Mouse (Mus musculus) hindbrain, embryonic 11.5 days (tissue): ENCODE data around the gene Pcbp1. TPM values are rescaled to one million over a fixed set of nuclear protein-coding genes. Genes with fewer than 3 reads are reported as not detected.
A peak's percentile ranks its signal among the peaks of the same experiment; 100 is the strongest.

Experiments used
- ATAC-seq: fragments of 200-750 bp; cut with Nextera tagmentation; 2 replicates; pipeline ENCODE4 v1.8.0; 2017; ENCODE audit warnings: mild to moderate bottlenecking, moderate TSS enrichment, moderate library complexity; ENCODE audit not compliant: low FRiP score
- DNase-seq: peaks from one replicate; pipeline ENCODE4 v3.0.0-alpha.2; 2015; ENCODE audit warnings: low spot score
- H3K27ac ChIP-seq: fragments of 300-500 bp; sonication (generic); 2 replicates; pipeline ENCODE4 v1.5.1; 2014; ENCODE audit warnings: mild to moderate bottlenecking, low read depth, low read length
- H3K27me3 ChIP-seq: fragments of 300-500 bp; sonication (generic); 2 replicates; pipeline ENCODE4 v1.6.1; 2014; ENCODE audit warnings: mild to moderate bottlenecking, low read length, moderate library complexity, mixed read lengths; ENCODE audit not compliant: control insufficient read depth, insufficient read depth
- H3K36me3 ChIP-seq: fragments of 300-500 bp; sonication (generic); 2 replicates; pipeline ENCODE4 v1.6.1; 2014; ENCODE audit warnings: mild to moderate bottlenecking, low read length, moderate library complexity, mixed read lengths; ENCODE audit not compliant: control insufficient read depth, insufficient read depth
- H3K4me1 ChIP-seq: fragments of 300-500 bp; sonication (generic); replicated peaks from 2 replicates; pipeline ENCODE4 v1.6.1; 2014; ENCODE audit warnings: low read length, mixed read lengths; ENCODE audit not compliant: control insufficient read depth, insufficient read depth
- H3K4me2 ChIP-seq: fragments of 300-500 bp; sonication (generic); replicated peaks from 2 replicates; pipeline ENCODE4 v1.6.1; 2014; ENCODE audit warnings: mild to moderate bottlenecking, low read depth, low read length
- H3K4me3 ChIP-seq: fragments of 300-500 bp; sonication (generic); 2 replicates; pipeline ENCODE4 v1.5.1; 2014; ENCODE audit warnings: low read depth, low read length
- H3K9ac ChIP-seq: fragments of 300-500 bp; sonication (generic); 2 replicates; pipeline ENCODE4 v1.6.1; 2014; ENCODE audit warnings: low read depth, low read length
- H3K9me3 ChIP-seq: fragments of 300-500 bp; sonication (generic); 2 replicates; pipeline ENCODE4 v1.6.1; 2016; ENCODE audit warnings: low read length; ENCODE audit not compliant: control insufficient read depth
- WGBS: fragments of 180-500 bp; shearing (Covaris S2); extraction: QIAGEN DNeasy Blood & Tissue Kit; methylation state at CpG from one replicate; pipeline ENCODE4 v1.1.7; 2014; 5-methylcytosine and 5-hydroxymethylcytosine counted together
- polyA plus RNA-seq: library from polyadenylated mRNA; unstranded; fragments of >200 nt; fragmentation: Nextera tagmentation; extraction: Ambion mirVana; gene quantifications from 2 replicates; pipeline ENCODE4 v1.2.1, GENCODE M21; 2014

Gene Pcbp1
- polyA plus RNA-seq, 1 experiment from 2014 or later: 382 TPM

- H3K27me3 ChIP-seq: no peaks in the 10 kb centered on the region
- peak overlapping the region; percentile 100 for H3K27ac ChIP-seq
- peak; percentile 75 for ATAC-seq
- H3K9me3 ChIP-seq: no peaks in the 10 kb centered on the region
- H3K36me3 ChIP-seq: no peaks in the 10 kb centered on the region
- peaks cover 4% of the 10 kb centered on the region; the same call in 1 of the 2 replicates for H3K4me1 ChIP-seq
- peak overlapping the region; percentile 91 for H3K4me3 ChIP-seq
- H3K9ac ChIP-seq: peak overlapping the region; percentile 97
- 5% methylated on average over 49 of the region's 49 CpGs for WGBS
- H3K4me2 ChIP-seq: peak overlapping the region; percentile 74
- peak; percentile 86 for DNase-seq
Measured at GRCm38 (mm10) chr6:86526961-86527740, 1.0 kb upstream of the Pcbp1 start.

- ATAC-seq: peak; percentile 33
- peak; percentile 78 for DNase-seq
- under 1% methylated on average over 30 of the region's 36 CpGs for WGBS
Measured at GRCm38 (mm10) chr6:86525646-86526031, 482 bp downstream of the Pcbp1 start.

GRCm38 (mm10) chr6:86524879-86525645 lies 1.1 kb downstream of the Pcbp1 start:
- H3K27ac ChIP-seq: peak overlapping the region; percentile 100
- no peaks in the 10 kb centered on the region for H3K27me3 ChIP-seq
- ATAC-seq (0 out of 2 replicates have a peak, but pooled peaks have one; percentile 7), DNase-seq (peak; percentile 60)
- H3K4me3 ChIP-seq: peak overlapping the region; percentile 91
- H3K4me2 ChIP-seq: peak overlapping the region; percentile 74
- H3K36me3 ChIP-seq: no peaks in the 10 kb centered on the region
- under 1% methylated on average over 51 of the region's 51 CpGs for WGBS
- peak overlapping the region; percentile 97 for H3K9ac ChIP-seq
- H3K4me1 ChIP-seq: peaks cover 4% of the 10 kb centered on the region; the same call in 1 of the 2 replicates
- no peaks in the 10 kb centered on the region for H3K9me3 ChIP-seq

More at GRCm38 (mm10) chr6:86525646-86526031, 482 bp downstream of the Pcbp1 start:
- Histone ChIP-seq H3K4me1 (peaks cover 4% of the 10 kb centered on the region; the same call in 1 of the 2 replicates), H3K4me2 (peak overlapping the region; percentile 74), H3K27ac (peak overlapping the region; percentile 100), H3K9me3 (no peaks in the 10 kb centered on the region), H3K27me3 (no peaks in the 10 kb centered on the region), H3K4me3 (peak overlapping the region; percentile 91), H3K9ac (peak overlapping the region; percentile 97), H3K36me3 (no peaks in the 10 kb centered on the region)

- Histone ChIP-seq H3K27me3 (no peaks in the 10 kb centered on the region), H3K27ac (peak overlapping the region; percentile 100), H3K4me2 (peak overlapping the region; percentile 88), H3K9ac (peak overlapping the region; percentile 96), H3K4me1 (peaks cover 4% of the 10 kb centered on the region; the same call in 1 of the 2 replicates), H3K9me3 (no peaks in the 10 kb centered on the region), H3K36me3 (no peaks in the 10 kb centered on the region), H3K4me3 (peak overlapping the region; percentile 91)
- no peak for ATAC-seq
- 0% methylated on average over 15 of the region's 15 CpGs for WGBS
- DNase-seq: peak; percentile 56
Measured at GRCm38 (mm10) chr6:86523755-86524434, 2.2 kb downstream of the Pcbp1 start.

GRCm38 (mm10) chr6:86523242-86523754 lies 2.8 kb downstream of the Pcbp1 start:
- H3K4me1 ChIP-seq: peaks cover 4% of the 10 kb centered on the region; the same call in 1 of the 2 replicates
- no peaks in the 10 kb centered on the region for H3K9me3 ChIP-seq
- no peaks in the 10 kb centered on the region for H3K27me3 ChIP-seq
- H3K4me2 ChIP-seq: peak overlapping the region; percentile 88
- WGBS: 43% methylated on average over 3 of the region's 3 CpGs
- no peaks in the 10 kb centered on the region for H3K36me3 ChIP-seq
- H3K4me3 ChIP-seq: peak overlapping the region; percentile 91
- peak overlapping the region; percentile 100 for H3K27ac ChIP-seq
- peak overlapping the region; percentile 96 for H3K9ac ChIP-seq
- no peak for ATAC-seq
- no peak for DNase-seq

GRCm38 (mm10) chr6:86522001-86522911 lies 3.9 kb downstream of the Pcbp1 start:
- H3K4me3 ChIP-seq: 0 out of 2 replicates have a peak overlapping the region, but pooled peaks have one; percentile 4
- no peak overlapping the region for H3K9ac ChIP-seq
- no peaks in the 10 kb centered on the region for H3K27me3 ChIP-seq
- no peaks in the 10 kb centered on the region for H3K36me3 ChIP-seq
- 87% methylated on average over 5 of the region's 5 CpGs for WGBS
- peak; percentile 10 for DNase-seq
- ATAC-seq: no peak
- H3K27ac ChIP-seq: no peak overlapping the region
- H3K9me3 ChIP-seq: no peaks in the 10 kb centered on the region
- peaks cover 4% of the 10 kb centered on the region; the same call in 1 of the 2 replicates for H3K4me1 ChIP-seq
- H3K4me2 ChIP-seq: no peak overlapping the region; the same call in 1 of the 2 replicates

- no peak overlapping the region for H3K9ac ChIP-seq
- ATAC-seq (no peak), DNase-seq (no peak)
- H3K36me3 ChIP-seq: no peaks in the 10 kb centered on the region
- H3K4me2 ChIP-seq: no peak overlapping the region
- H3K4me3 ChIP-seq: no peak overlapping the region
- H3K9me3 ChIP-seq: no peaks in the 10 kb centered on the region
- WGBS: 74% methylated on average over 3 of the region's 3 CpGs
- no peaks in the 10 kb centered on the region for H3K27me3 ChIP-seq
- peaks cover 4% of the 10 kb centered on the region; the same call in 1 of the 2 replicates for H3K4me1 ChIP-seq
- no peak overlapping the region for H3K27ac ChIP-seq
Measured at GRCm38 (mm10) chr6:86519767-86520345, 6.3 kb downstream of the Pcbp1 start.
